Mouse (Mus musculus): ENCODE data around the gene P2rx4.

The P2rx4 gene

GRCm38 (mm10) chr5:122707276-122708181, at the start of gene P2rx4:
Gene P2rx4 (plus strand): TSS chr5:122707544.
- DNase-seq (ENCODE audit: low read depth), result peak; percentile 89

GRCm38 (mm10) chr5:122662501-122662900, 44.8 kb upstream of the P2rx4 start:
- DNase-seq (ENCODE audit: low read depth), result peak; percentile 39

GRCm38 (mm10) chr5:122665036-122665435, 42.3 kb upstream of the P2rx4 start:
- no peak for DNase-seq (ENCODE audit: low read depth)

GRCm38 (mm10) chr5:122668981-122669897, 38.1 kb upstream of the P2rx4 start:
- DNase-seq (ENCODE audit: low read depth), result peak; percentile 23

- DNase-seq (ENCODE audit: low read depth), result peak; percentile 54
These were observed 35.7 kb upstream of the P2rx4 start for GRCm38 (mm10) chr5:122671641-122672040.

- no peak for DNase-seq (ENCODE audit: low read depth)
These were observed 35.0 kb upstream of the P2rx4 start for GRCm38 (mm10) chr5:122672298-122672697.

GRCm38 (mm10) chr5:122676002-122676401, 31.3 kb upstream of the P2rx4 start:
- no peak for DNase-seq (ENCODE audit: low read depth)

- DNase-seq (ENCODE audit: low read depth), result peak; percentile 94
These were observed 29.4 kb upstream of the P2rx4 start for GRCm38 (mm10) chr5:122677983-122678382.

GRCm38 (mm10) chr5:122679881-122680280, 27.5 kb upstream of the P2rx4 start:
- DNase-seq (ENCODE audit: low read depth), result no peak

- no peak for DNase-seq (ENCODE audit: low read depth)
These were observed 26.1 kb upstream of the P2rx4 start for GRCm38 (mm10) chr5:122681276-122681675.

- DNase-seq (ENCODE audit: low read depth), result peak; percentile 51
These were observed 23.4 kb upstream of the P2rx4 start for GRCm38 (mm10) chr5:122683926-122684325.

GRCm38 (mm10) chr5:122687391-122687790, 20.0 kb upstream of the P2rx4 start:
- no peak for DNase-seq (ENCODE audit: low read depth)

- no peak for DNase-seq (ENCODE audit: low read depth)
These were observed 18.2 kb upstream of the P2rx4 start for GRCm38 (mm10) chr5:122689153-122689552.

GRCm38 (mm10) chr5:122690486-122690885, 16.9 kb upstream of the P2rx4 start:
- DNase-seq (ENCODE audit: low read depth), result no peak

GRCm38 (mm10) chr5:122693431-122694207, 13.7 kb upstream of the P2rx4 start:
- DNase-seq (ENCODE audit: low read depth), result no peak

- DNase-seq (ENCODE audit: low read depth), result no peak
These were observed 11.8 kb upstream of the P2rx4 start for GRCm38 (mm10) chr5:122695516-122695915.

- peak; percentile 63 for DNase-seq (ENCODE audit: low read depth)
These were observed 9.2 kb upstream of the P2rx4 start for GRCm38 (mm10) chr5:122698041-122698700.

- DNase-seq (ENCODE audit: low read depth), result no peak
These were observed 8.7 kb upstream of the P2rx4 start for GRCm38 (mm10) chr5:122698701-122699060.

- no peak for DNase-seq (ENCODE audit: low read depth)
These were observed 7.1 kb upstream of the P2rx4 start for GRCm38 (mm10) chr5:122700109-122700836.

GRCm38 (mm10) chr5:122700837-122701212, 6.5 kb upstream of the P2rx4 start:
- peak; percentile 80 for DNase-seq (ENCODE audit: low read depth)

- no peak for DNase-seq (ENCODE audit: low read depth)
These were observed 5.2 kb upstream of the P2rx4 start for GRCm38 (mm10) chr5:122702156-122702555.

Measured in 416B (cell line).